Mouse (Mus musculus): ENCODE measurements around the gene Slc15a4.

GRCm38 (mm10) chr5:127618834-127619233 is 13.9 kb downstream of the Slc15a4 start:
- TF ChIP-seq CTCF (IDR thresholded peaks at IDR 0.05; ENCODE audit: insufficient read depth, low read length): no peak
- no peak for TF ChIP-seq POLR2A (IDR thresholded peaks at IDR 0.05; ENCODE audit: borderline replicate concordance, extremely low read depth, low read depth, low read length)
